Mouse (Mus musculus): ENCODE results near the gene Bloc1s3.
A peak's percentile ranks its signal among the peaks of the same experiment; 100 is the strongest.

Bloc1s3 gene

GRCm38 (mm10) chr7:19508150-19508923, at the start of gene Bloc1s3, which contains the start of gene Trappc6a:
Bloc1s3 (minus strand) TSS chr7:19508367.
Trappc6a (plus strand) TSS chr7:19508395.
- DNase-seq (ENCODE audit: low spot score): peak; percentile 91

GRCm38 (mm10) chr7:19557086-19557485, 48.9 kb upstream of the Bloc1s3 start:
- DNase-seq (ENCODE audit: low spot score): no peak

- peak; percentile 59 for DNase-seq (ENCODE audit: low spot score)
Observed at GRCm38 (mm10) chr7:19554168-19554567, 46.0 kb upstream of the Bloc1s3 start.

- no peak for DNase-seq (ENCODE audit: low spot score)
Observed at GRCm38 (mm10) chr7:19552443-19552842, 44.3 kb upstream of the Bloc1s3 start.

- DNase-seq (ENCODE audit: low spot score): no peak
Observed at GRCm38 (mm10) chr7:19551634-19552033, 43.5 kb upstream of the Bloc1s3 start.

- no peak for DNase-seq (ENCODE audit: low spot score)
Observed at GRCm38 (mm10) chr7:19549394-19549793, 41.2 kb upstream of the Bloc1s3 start.

- no peak for DNase-seq (ENCODE audit: low spot score)
Observed at GRCm38 (mm10) chr7:19547344-19547969, 39.3 kb upstream of the Bloc1s3 start.

- no peak for DNase-seq (ENCODE audit: low spot score)
Observed at GRCm38 (mm10) chr7:19546007-19546406, 37.8 kb upstream of the Bloc1s3 start.

- no peak for DNase-seq (ENCODE audit: low spot score)
Observed at GRCm38 (mm10) chr7:19543584-19543983, 35.4 kb upstream of the Bloc1s3 start.

GRCm38 (mm10) chr7:19542155-19542691, 34.1 kb upstream of the Bloc1s3 start:
- no peak for DNase-seq (ENCODE audit: low spot score)

GRCm38 (mm10) chr7:19541681-19542154, 33.6 kb upstream of the Bloc1s3 start:
- no peak for DNase-seq (ENCODE audit: low spot score)

- DNase-seq (ENCODE audit: low spot score): no peak
Observed at GRCm38 (mm10) chr7:19540771-19541566, 32.8 kb upstream of the Bloc1s3 start.

- no peak for DNase-seq (ENCODE audit: low spot score)
Observed at GRCm38 (mm10) chr7:19534676-19535075, 26.5 kb upstream of the Bloc1s3 start.

GRCm38 (mm10) chr7:19532240-19532639, 24.1 kb upstream of the Bloc1s3 start:
- DNase-seq (ENCODE audit: low spot score): no peak

GRCm38 (mm10) chr7:19531077-19531476, 22.9 kb upstream of the Bloc1s3 start:
- DNase-seq (ENCODE audit: low spot score): no peak

- DNase-seq (ENCODE audit: low spot score): no peak
Observed at GRCm38 (mm10) chr7:19525105-19525481, 16.9 kb upstream of the Bloc1s3 start.

GRCm38 (mm10) chr7:19524420-19525104, 16.4 kb upstream of the Bloc1s3 start:
- no peak for DNase-seq (ENCODE audit: low spot score)

- peak; percentile 52 for DNase-seq (ENCODE audit: low spot score)
Observed at GRCm38 (mm10) chr7:19523757-19524419, 15.7 kb upstream of the Bloc1s3 start.

GRCm38 (mm10) chr7:19523017-19523756, 15.0 kb upstream of the Bloc1s3 start:
- no peak for DNase-seq (ENCODE audit: low spot score)

- DNase-seq (ENCODE audit: low spot score): no peak
Observed at GRCm38 (mm10) chr7:19520032-19520431, 11.9 kb upstream of the Bloc1s3 start.
